ENCODE assay signal across 8 mouse cellular contexts in genomic region chr9:108517253-108517930, GRCm38 (mm10). TPM values are rescaled to one million over a fixed set of nuclear protein-coding genes. Genes with fewer than 3 reads are reported as not detected.
A peak's percentile ranks its signal among the peaks of the same experiment; 100 is the strongest.
DNase-seq lines count a peak whose midpoint lies in the region; ATAC-seq lines count a peak whose summit lies in the region.

No protein-coding gene starts in this region.

- no peaks in the 10 kb centered on the region for H3K27me3 ChIP-seq in hindbrain, embryonic 15.5 days

- H3K4me3 ChIP-seq in hindbrain, embryonic 15.5 days, result peak overlapping the region; percentile 94

- peak overlapping the region; percentile 77 for H3K4me2 ChIP-seq in hindbrain, embryonic 15.5 days

- H3K36me3 ChIP-seq in hindbrain, embryonic 15.5 days, result peaks cover 31% of the 10 kb centered on the region

- H3K9ac ChIP-seq in hindbrain, embryonic 15.5 days, result peak overlapping the region; percentile 94

- ATAC-seq in hindbrain, embryonic 15.5 days (ENCODE audit: low FRiP score, low read depth), result peak; percentile 81

- DNase-seq in R1 (ENCODE audit: low read depth, low spot score), result peak; percentile 90
- DNase-seq in cerebellum, postnatal 14 days, result peak; percentile 92
- DNase-seq in frontal cortex, postnatal 25 days (ENCODE audit: low spot score in 2 of 2), result peak; percentile 60 to 61
- peak; percentile 82 to 83 for DNase-seq in layer of hippocampus, postnatal 36 days
- DNase-seq in lung, postnatal 36 days, result peak; percentile 85
- DNase-seq in retina, embryonic 14.5 days (ENCODE audit: low spot score), result peak; percentile 85
- DNase-seq in thymus, postnatal 36 days, result peak; percentile 85 to 90

- peaks cover 31% of the 10 kb centered on the region for H3K4me1 ChIP-seq in hindbrain, embryonic 15.5 days (replicated peaks)

- WGBS in hindbrain, embryonic 15.5 days, result 0% methylated on average over 47 of the region's 95 CpGs

- no peaks in the 10 kb centered on the region for H3K9me3 ChIP-seq in hindbrain, embryonic 15.5 days

- H3K27ac ChIP-seq in hindbrain, embryonic 15.5 days (replicated peaks), result peak overlapping the region; percentile 99

RNA-seq across cellular contexts. Expression of gene Qrich1, which starts 0.8 kb away (rescaled TPM):
- polyA plus RNA-seq in hindbrain, embryonic 15.5 days (2015; fragmentation: Nextera tagmentation; extraction: Ambion mirVana), result 118 and 127 TPM in 2 replicates
- total RNA-seq in layer of hippocampus, postnatal 36 days (2021), result 100 to 1,000 TPM; 139 to 141 TPM

RNA-seq across cellular contexts. Expression of gene Qars, which starts 9.9 kb away (rescaled TPM):
- polyA plus RNA-seq in hindbrain, embryonic 15.5 days (2015; fragmentation: Nextera tagmentation; extraction: Ambion mirVana), result 62.8 and 63.8 TPM in 2 replicates
- 10 to 100 TPM; 72.1 to 88.7 TPM for total RNA-seq in layer of hippocampus, postnatal 36 days (2021)

RNA-seq across cellular contexts. Expression of gene Usp19, which starts 27.0 kb away (rescaled TPM):
- polyA plus RNA-seq in hindbrain, embryonic 15.5 days (2015; fragmentation: Nextera tagmentation; extraction: Ambion mirVana), result 76.5 and 80.8 TPM in 2 replicates
- 100 to 1,000 TPM; 140 to 165 TPM for total RNA-seq in layer of hippocampus, postnatal 36 days (2021)

RNA-seq across cellular contexts. Expression of gene Lamb2, which starts 37.9 kb away (rescaled TPM):
- 24.1 and 25.1 TPM in 2 replicates for polyA plus RNA-seq in hindbrain, embryonic 15.5 days (2015; fragmentation: Nextera tagmentation; extraction: Ambion mirVana)
- total RNA-seq in layer of hippocampus, postnatal 36 days (2021), result 10 to 100 TPM; 25.1 to 34.4 TPM

RNA-seq across cellular contexts. Expression of gene Impdh2, which starts 42.7 kb away (rescaled TPM):
- polyA plus RNA-seq in hindbrain, embryonic 15.5 days (2015; fragmentation: Nextera tagmentation; extraction: Ambion mirVana), result 109 and 111 TPM in 2 replicates
- 10 to 100 TPM; 63.4 to 68.4 TPM for total RNA-seq in layer of hippocampus, postnatal 36 days (2021)

Comparison
In these comparisons a context has a peak if more than half of its experiments do, and no peak if none do; other contexts are left out.
1. Peak in every context shown above with its lines: DNase-seq, ATAC-seq, H3K4me3 ChIP-seq and H3K27ac ChIP-seq.